Mouse (Mus musculus) ES-CJ7 (cell line): ENCODE measurements around the gene Tcea2.

Experiments
- DNase-seq: peaks from one replicate; pipeline ENCODE4 v3.0.0; 2011; ENCODE audit warnings: low read depth, low spot score

The Tcea2 gene

DNA sequence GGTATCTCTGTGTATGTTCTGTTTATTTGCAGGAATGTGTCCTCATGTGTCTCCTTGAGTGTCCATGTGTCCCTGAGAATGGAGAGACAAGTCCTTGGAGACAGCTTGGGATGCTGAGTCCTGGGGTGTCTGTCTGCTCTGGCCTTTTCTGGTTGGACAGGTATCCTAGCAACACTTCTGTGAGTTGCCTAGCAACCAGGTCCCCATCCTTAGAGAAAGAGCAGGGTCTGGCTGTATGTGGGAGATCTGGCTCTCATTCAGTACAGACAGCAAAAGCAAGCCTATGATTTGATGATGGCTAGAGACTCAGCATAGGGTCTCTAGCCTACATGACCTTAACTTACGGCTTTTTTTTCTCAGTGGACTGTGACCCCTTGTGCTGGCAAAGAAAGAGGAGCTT is 33.6 kb downstream of the Tcea2 start:
- no peak for DNase-seq

DNA sequence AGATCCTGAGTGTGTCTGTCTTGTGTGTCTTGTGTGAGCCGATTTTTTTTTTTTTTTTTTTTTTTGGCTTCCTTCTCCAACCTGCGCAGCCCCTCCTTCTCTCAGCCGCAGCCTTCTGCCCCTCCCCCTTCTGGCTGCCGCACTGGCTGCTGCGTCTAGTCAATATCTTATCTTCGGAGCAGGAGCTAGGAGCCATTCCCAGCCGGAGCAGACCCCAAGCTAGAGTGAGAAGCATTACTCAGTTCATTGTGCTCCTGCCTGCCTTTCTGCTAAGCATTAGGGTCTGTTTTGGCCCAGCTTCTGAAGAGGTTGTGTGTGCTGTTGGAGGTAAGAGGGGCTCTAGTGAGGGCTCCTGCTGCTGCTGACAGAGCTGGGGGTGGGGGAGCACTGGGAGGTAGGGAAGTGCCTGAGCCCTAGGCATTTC is 34.8 kb downstream of the Tcea2 start, which contains the start of gene Oprl1:
Oprl1 (plus strand) TSS at position 114 of the 424 bp plus-strand sequence.
- peak; percentile 45 for DNase-seq

DNA sequence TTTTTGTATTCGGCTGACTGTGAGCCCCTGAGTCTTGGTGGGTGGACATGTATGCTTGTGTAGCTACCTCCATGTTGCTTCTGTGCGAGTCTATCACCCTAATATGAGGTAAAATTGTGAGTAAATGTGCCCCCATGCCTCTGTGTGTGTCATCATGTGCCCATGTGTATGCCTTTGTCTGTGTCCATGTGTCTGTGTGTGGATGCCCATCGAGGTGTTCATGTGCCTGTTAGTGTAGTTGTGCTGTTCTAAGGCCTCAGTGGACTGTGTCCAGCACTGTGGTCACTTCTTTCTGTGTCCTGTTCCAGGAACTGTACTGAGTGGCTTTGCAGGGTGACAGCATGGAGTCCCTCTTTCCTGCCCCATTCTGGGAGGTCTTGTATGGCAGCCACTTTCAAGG is 35.3 kb downstream of the Tcea2 start:
- DNase-seq: no peak

DNA sequence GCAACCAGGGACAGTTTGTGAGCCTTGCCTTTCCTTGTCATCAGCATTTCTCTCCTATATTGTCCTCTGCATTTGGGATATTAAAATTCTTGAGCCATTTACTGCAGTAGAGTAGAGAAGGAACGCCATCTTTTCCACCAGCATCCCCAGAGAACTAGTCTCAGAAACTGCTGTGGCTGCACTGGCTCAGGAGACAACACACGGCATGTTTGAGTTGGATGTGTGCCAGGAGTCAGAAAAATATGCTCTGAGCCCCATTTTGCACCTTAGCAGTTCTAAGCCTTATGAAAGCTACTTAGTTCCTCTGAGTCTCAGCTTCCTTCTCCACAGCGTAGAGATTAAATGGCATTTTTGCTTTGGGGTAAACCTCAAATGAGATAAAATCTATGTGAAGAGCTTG is 36.9 kb downstream of the Tcea2 start:
- no peak for DNase-seq

DNA sequence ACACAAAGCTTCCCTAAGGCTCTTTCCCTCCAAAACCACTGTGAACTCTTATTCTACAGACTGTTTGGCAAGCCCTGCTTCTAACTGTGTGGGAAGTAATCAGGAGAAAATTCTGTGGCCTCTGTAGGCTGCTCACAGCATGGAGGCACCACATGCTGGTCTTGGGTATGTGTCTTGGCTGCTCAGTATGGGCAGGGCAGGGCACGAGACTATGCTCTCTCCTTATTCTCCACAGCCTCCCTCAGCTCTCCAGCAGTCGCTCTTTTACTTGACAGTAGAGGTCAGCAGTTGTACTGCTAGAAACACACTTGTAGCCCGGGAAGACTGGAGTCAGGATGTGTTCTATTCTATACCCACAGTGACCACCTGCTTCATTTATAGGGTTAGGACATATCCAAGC is 40.0 kb downstream of the Tcea2 start:
- no peak for DNase-seq

DNA sequence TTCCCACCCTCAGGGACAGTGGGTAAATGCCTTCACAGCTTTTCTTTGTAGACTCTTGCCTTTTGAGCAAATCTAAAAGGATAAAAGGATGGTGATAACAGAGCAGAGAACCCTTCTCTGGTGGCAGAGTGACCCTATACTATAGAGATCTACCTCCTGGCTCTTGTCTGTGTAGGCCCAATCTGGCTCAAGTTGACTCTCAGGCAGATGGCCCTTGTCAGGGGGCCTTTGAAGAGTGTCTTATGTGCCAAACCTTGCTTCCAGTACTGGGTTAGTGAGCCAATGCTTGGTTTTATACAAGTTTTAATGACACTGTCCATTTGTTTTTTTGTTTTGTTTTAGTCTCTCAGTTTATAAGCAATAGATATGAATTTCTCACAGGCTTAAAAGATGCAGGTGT is 41.1 kb downstream of the Tcea2 start:
- DNase-seq: no peak

DNA sequence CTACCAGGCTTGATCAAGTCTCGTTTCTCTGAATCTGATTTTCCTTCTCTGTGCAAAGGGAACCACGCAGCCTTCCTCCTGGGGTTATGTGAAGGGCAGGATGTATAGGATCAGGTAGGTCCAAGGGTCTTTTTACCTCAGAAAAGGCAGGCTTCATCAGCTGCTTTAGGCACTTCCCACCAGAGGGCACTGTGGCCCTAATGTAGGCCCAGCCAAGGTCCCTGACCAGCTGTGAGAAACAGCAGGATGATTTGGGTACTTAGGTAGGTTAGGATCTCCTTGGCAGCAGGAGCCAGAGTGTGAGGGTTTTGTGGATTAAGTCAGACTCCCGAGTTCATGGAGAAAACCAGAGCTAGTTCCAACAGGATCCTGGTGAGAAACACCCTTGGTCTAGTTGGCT is 42.1 kb downstream of the Tcea2 start:
- peak; percentile 60 for DNase-seq

DNA sequence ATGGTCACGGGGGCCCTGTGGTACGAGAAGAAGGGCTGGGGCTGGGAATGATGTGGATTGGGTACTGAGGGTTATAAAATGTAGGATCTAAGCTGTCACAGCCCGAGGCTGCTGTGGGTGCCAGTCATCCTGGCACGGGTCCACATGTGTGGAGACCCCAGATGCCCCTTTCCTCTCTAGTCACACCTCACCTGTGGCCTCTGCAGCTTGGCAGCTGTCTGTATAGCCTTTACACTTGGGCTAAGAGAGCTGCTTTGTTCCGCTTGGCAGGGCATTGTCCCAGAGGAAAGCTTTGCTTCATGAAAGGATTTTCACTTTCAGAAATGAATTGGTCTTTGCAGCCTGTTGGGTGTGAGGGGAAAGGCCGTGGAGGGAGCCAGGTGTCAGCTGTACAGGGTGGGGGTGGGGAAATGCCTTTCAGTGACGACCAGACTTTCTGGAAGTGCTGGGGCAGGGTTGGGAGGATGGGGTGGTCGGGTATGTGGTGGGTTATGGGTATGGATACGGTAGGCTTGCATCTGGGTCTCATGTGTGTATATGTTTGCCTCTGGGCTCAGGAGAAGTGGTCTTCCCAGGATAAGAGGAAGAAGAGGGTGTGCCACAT is 47.7 kb downstream of the Tcea2 start:
- no peak for DNase-seq

DNA sequence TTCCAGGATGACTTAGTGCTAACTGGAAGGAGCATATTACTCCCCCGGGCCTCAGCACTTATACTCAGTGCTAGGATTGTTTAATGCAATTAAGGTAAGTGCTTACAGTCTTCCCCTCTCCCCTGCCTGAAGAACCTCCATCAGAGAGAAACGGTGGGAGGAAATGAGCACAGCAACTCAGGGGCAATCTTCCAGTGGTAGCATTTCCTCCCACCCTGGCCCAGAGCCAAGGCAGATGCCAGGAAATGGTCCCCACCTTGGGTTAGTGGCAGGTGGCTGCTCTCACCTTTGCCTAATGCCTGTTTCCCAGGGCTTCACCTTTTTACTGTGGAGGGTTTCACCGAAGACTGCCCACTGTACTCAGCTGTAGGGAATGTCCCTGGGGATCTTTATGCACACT is 49.9 kb downstream of the Tcea2 start:
- no peak for DNase-seq
